Mouse (Mus musculus) midbrain, postnatal 0 days (tissue): Measurements from ENCODE around the gene Sptssb. TPM values are rescaled to one million over a fixed set of nuclear protein-coding genes. Genes with fewer than 3 reads are reported as not detected.
A peak's percentile ranks its signal among the peaks of the same experiment; 100 is the strongest.

Experiments used
- ATAC-seq: fragments of 200-750 bp; cut with Nextera tagmentation; 2 replicates; pipeline ENCODE4 v1.8.0; 2017; ENCODE audit warnings: moderate number of reproducible peaks, mild to moderate bottlenecking, moderate TSS enrichment, moderate library complexity; ENCODE audit not compliant: low FRiP score
- DNase-seq: peaks from one replicate; pipeline ENCODE4 v3.0.0-alpha.2; 2015; ENCODE audit warnings: low spot score
- H3K27ac ChIP-seq: fragments of 300-500 bp; sonication (generic); 2 replicates; pipeline ENCODE4 v1.5.1; 2014; ENCODE audit warnings: low read depth, mild to moderate bottlenecking, low read length, mixed read lengths
- H3K27me3 ChIP-seq: fragments of 300-500 bp; sonication (generic); 2 replicates; pipeline ENCODE4 v1.6.1; 2014; ENCODE audit warnings: low read length, control low read depth, mixed read lengths; ENCODE audit not compliant: insufficient read depth
- H3K36me3 ChIP-seq: fragments of 300-500 bp; sonication (generic); 2 replicates; pipeline ENCODE4 v1.6.1; 2014; ENCODE audit warnings: low read length, control low read depth, mixed read lengths; ENCODE audit not compliant: insufficient read depth
- H3K4me1 ChIP-seq: fragments of 300-500 bp; sonication (generic); 2 replicates; pipeline ENCODE4 v1.6.1; 2014; ENCODE audit warnings: mild to moderate bottlenecking, control low read depth, antibody characterized with exemption, low read length, mixed read lengths; ENCODE audit not compliant: insufficient read depth
- H3K4me2 ChIP-seq: fragments of 300-500 bp; sonication (generic); 2 replicates; pipeline ENCODE4 v1.6.1; 2014; ENCODE audit warnings: low read depth, mild to moderate bottlenecking, low read length, mixed read lengths; ENCODE audit not compliant: poor library complexity, severe bottlenecking
- H3K4me3 ChIP-seq: fragments of 300-500 bp; sonication (generic); 2 replicates; pipeline ENCODE4 v1.5.1; 2014; ENCODE audit warnings: low read depth, mild to moderate bottlenecking, low read length, moderate library complexity
- H3K9ac ChIP-seq: fragments of 300-500 bp; sonication (generic); replicated peaks from 2 replicates; pipeline ENCODE4 v1.6.1; 2014; ENCODE audit warnings: mild to moderate bottlenecking, low read length, moderate library complexity, mixed read lengths; ENCODE audit not compliant: poor library complexity, severe bottlenecking
- H3K9me3 ChIP-seq: fragments of 300-500 bp; sonication (generic); 2 replicates; pipeline ENCODE4 v1.6.1; 2016; ENCODE audit warnings: low read length, control low read depth
- CTCF ChIP-seq: IDR thresholded peaks from 2 replicates; pipeline ENCODE4 v1.5.1; 2016; ENCODE audit warnings: antibody characterized with exemption, mild to moderate bottlenecking
- WGBS: fragments of 180-500 bp; shearing (Covaris S2); extraction: QIAGEN DNeasy Blood & Tissue Kit; methylation state at CpG from one replicate; pipeline ENCODE4 v1.1.7; 2014; 5-methylcytosine and 5-hydroxymethylcytosine counted together
- polyA plus RNA-seq: library from polyadenylated mRNA; unstranded; fragments of >200 nt; fragmentation: Nextera tagmentation; extraction: Ambion mirVana; gene quantifications from 2 replicates; pipeline ENCODE4 v1.2.1, GENCODE M21; 2015
- total RNA-seq: library from RNA; depleted of rRNA; stranded (reverse); fragments of >200 nt; gene quantifications from 2 replicates; pipeline ENCODE4 v1.2.3, GENCODE M21; 2014

Sptssb gene
- total and polyA plus RNA-seq, 2 experiments from 2014 or later = 1.3 to 3.2 TPM

DNA sequence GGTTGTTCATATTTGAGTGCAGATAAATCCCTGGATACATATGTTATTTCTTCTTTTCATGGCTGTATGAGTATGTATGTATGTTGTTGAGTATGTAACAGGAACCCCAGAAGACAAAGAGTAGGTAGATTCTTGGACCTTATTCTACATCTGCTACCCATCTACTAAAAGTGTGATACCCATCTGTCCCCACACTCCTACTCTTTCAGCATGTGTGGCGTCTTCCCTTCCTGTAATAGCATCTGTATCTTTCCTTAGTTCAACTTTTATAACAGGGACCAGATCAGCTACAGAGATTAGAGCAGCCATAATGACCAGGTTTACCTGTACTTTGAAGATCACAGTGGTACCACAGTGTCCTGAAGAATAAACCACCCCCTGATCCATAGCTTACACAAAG, 56.6 kb downstream of the Sptssb start:
- no peak for ATAC-seq
- H3K4me3 ChIP-seq = no peak overlapping the region
- DNase-seq = no peak
- no peaks in the 10 kb centered on the region for H3K27me3 ChIP-seq
- H3K4me2 ChIP-seq = no peak overlapping the region
- no peak for TF ChIP-seq CTCF
- no peak overlapping the region for H3K27ac ChIP-seq
- H3K36me3 ChIP-seq = no peaks in the 10 kb centered on the region
- no peak overlapping the region for H3K9ac ChIP-seq
- no peaks in the 10 kb centered on the region for H3K9me3 ChIP-seq
- WGBS = 95% methylated on average over 1 of the region's 1 CpGs
- H3K4me1 ChIP-seq = no peaks in the 10 kb centered on the region

DNA sequence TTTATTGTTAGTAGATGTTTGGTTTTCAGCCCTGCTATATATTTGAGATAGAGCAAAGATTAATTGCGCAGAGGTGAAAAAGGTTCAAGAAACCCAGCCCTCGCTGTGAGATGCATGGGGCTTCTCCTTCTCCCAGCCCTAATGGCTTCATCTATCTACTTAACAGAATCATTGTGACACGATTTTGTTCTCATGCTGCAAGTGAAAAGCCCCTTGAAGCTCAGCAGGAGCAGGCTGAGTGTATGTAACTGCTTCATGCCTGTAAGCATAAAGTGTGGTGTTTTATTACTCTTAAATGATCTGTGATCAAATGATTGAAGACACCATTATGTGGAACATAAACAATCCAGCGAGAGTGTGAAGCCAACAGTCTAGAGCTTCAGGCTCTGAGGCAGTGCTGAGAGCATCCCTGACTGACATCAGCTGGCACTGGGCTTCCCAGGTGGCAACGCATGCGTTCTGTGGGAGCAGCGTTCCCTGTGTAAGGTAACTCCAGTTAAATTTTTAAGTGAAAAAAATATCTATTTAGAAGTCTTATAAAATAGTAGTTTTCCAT, 58.8 kb downstream of the Sptssb start:
- Histone ChIP-seq H3K36me3 (no peaks in the 10 kb centered on the region), H3K4me1 (no peaks in the 10 kb centered on the region), H3K27me3 (no peaks in the 10 kb centered on the region), H3K9ac (no peak overlapping the region), H3K27ac (no peak overlapping the region), H3K4me2 (no peak overlapping the region), H3K9me3 (no peaks in the 10 kb centered on the region), H3K4me3 (no peak overlapping the region)
- DNase-seq = peak; percentile 15
- ATAC-seq = no peak
- WGBS = 56% methylated on average over 7 of the region's 7 CpGs
- no peak for TF ChIP-seq CTCF

DNA sequence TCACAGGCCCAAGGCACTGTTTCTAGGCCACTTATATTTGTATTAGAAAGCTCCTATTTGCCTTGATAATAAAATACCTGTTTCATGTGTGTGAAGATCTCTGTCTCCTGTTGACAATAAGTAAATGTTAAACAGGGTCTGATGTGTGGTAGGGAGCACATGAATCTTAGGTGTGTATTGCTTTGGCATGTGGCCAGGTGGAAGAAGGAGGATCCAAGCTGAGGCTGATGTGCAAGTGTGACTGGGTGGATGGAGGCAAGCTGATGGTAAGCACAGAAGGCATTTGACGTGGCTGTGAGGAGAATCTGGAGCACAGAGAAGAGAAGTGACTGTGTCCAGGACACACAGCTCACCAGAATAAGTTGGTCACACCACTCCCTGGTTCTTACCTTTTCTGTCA, 60.6 kb downstream of the Sptssb start:
- no peak for TF ChIP-seq CTCF
- no peak for DNase-seq
- Histone ChIP-seq H3K9me3 (no peaks in the 10 kb centered on the region), H3K4me2 (no peak overlapping the region), H3K9ac (no peak overlapping the region), H3K4me1 (no peaks in the 10 kb centered on the region), H3K36me3 (no peaks in the 10 kb centered on the region), H3K27ac (no peak overlapping the region), H3K4me3 (no peak overlapping the region), H3K27me3 (no peaks in the 10 kb centered on the region)
- no peak for ATAC-seq
- 66% methylated on average over 1 of the region's 1 CpGs for WGBS

DNA sequence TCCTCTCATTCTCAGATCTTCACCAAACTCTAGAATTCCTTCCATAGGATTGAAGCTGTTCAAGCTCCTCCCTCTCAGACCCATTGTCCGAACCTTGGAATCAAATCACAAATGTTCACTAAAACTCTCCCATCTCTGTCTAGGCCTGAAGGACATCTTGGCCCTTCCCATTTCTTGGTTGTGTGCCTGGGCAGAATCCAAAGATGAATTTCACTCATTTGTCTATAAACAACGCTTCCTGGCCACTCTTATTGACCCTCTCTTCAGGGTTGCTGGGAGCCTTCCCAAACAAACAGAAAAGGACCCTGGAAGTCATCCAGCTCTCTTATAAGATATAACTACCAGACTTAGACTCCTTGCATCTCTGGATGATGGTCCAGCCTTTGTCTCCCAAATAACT, 61.8 kb downstream of the Sptssb start:
- no peak for TF ChIP-seq CTCF
- no peak overlapping the region for H3K27ac ChIP-seq
- no peak overlapping the region for H3K9ac ChIP-seq
- H3K27me3 ChIP-seq = no peaks in the 10 kb centered on the region
- no peak for DNase-seq
- no peak overlapping the region for H3K4me3 ChIP-seq
- no peak for ATAC-seq
- no peaks in the 10 kb centered on the region for H3K36me3 ChIP-seq
- no peaks in the 10 kb centered on the region for H3K4me1 ChIP-seq
- no peaks in the 10 kb centered on the region for H3K9me3 ChIP-seq
- WGBS = 80% methylated on average over 2 of the region's 2 CpGs
- H3K4me2 ChIP-seq = no peak overlapping the region

DNA sequence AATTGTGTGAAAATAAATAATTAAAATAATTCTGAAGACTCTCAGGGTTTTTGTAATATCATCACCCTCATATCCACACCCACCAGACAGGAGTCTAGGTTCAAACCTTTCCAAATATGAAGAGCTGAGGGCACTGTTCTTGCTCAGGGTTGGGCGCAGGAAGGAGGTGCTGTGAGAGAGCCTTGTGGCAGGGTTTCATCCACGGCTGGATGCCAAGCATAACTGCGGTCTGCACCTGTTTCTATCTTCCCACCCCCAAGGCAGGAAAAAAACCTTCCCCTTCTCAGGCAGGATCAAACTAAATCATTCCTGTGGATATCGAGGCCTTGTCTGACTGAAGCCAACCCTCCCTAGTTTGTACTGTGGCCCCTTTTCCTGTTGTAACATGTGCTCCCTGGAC, 62.2 kb downstream of the Sptssb start:
- WGBS = 86% methylated on average over 4 of the region's 4 CpGs
- H3K9me3 ChIP-seq = no peaks in the 10 kb centered on the region
- DNase-seq = no peak
- no peak overlapping the region for H3K4me3 ChIP-seq
- ATAC-seq = no peak
- no peak for TF ChIP-seq CTCF
- H3K27me3 ChIP-seq = no peaks in the 10 kb centered on the region
- H3K27ac ChIP-seq = no peak overlapping the region
- no peak overlapping the region for H3K4me2 ChIP-seq
- H3K9ac ChIP-seq = no peak overlapping the region
- no peaks in the 10 kb centered on the region for H3K4me1 ChIP-seq
- H3K36me3 ChIP-seq = no peaks in the 10 kb centered on the region

DNA sequence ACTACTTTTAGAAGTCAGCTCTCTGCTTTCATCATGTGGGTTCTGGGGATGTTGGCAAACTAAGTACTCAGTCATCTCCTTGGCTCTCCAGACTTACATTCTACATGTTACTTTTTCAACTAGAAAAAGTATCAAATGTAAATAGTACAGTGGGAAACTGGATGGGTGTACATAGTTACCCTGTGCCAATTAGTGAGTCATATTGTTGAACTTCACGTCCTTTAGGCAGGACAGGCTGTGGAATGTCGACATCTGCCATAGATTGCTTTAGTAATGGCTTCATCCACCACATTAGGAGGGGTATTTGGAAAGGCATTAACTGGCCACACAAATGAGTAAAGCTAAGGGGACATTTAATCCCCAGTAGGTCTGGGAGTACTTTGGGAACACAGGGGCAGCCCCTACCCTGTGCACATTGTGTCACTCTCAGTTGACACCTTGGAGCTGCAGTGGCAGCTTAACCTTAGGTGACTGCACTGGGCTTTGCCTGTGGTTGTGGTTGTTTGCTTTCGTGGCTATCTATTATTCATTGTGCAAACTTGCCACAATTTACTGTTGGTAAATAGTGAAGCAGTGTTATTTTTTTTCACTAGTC, 66.8 kb downstream of the Sptssb start:
- no peak for DNase-seq
- H3K27me3 ChIP-seq = no peaks in the 10 kb centered on the region
- H3K9ac ChIP-seq = no peak overlapping the region
- no peaks in the 10 kb centered on the region for H3K36me3 ChIP-seq
- no peak overlapping the region for H3K4me3 ChIP-seq
- no peak for ATAC-seq
- TF ChIP-seq CTCF = no peak
- H3K4me1 ChIP-seq = no peaks in the 10 kb centered on the region
- 84% methylated on average over 3 of the region's 3 CpGs for WGBS
- H3K9me3 ChIP-seq = no peaks in the 10 kb centered on the region
- H3K27ac ChIP-seq = no peak overlapping the region
- H3K4me2 ChIP-seq = no peak overlapping the region
